Mouse (Mus musculus) small intestine, adult 2 months (tissue): ENCODE results near the gene Stk32c. TPM values are rescaled to one million over a fixed set of nuclear protein-coding genes. Genes with fewer than 3 reads are reported as not detected.

Experiments used
- H3K27ac ChIP-seq: fragments of 200-500 bp; 2 replicates; pipeline ENCODE4 v1.5.1; 2012; ENCODE audit warnings: low read depth, low read length, control low read depth, inconsistent platforms; ENCODE audit not compliant: insufficient read depth
- H3K27me3 ChIP-seq: fragments of 200-500 bp; 2 replicates; pipeline ENCODE4 v1.6.1; 2012; ENCODE audit warnings: mild to moderate bottlenecking, moderate library complexity, low read length, inconsistent platforms; ENCODE audit not compliant: control insufficient read depth, insufficient read depth
- H3K36me3 ChIP-seq: fragments of 200-500 bp; 2 replicates; pipeline ENCODE4 v1.6.1; 2012; ENCODE audit warnings: mild to moderate bottlenecking, low read length, control low read depth, inconsistent platforms; ENCODE audit not compliant: control insufficient read depth, insufficient read depth
- H3K4me1 ChIP-seq: fragments of 200-500 bp; 2 replicates; pipeline ENCODE4 v1.6.1; 2012; ENCODE audit warnings: low read length, inconsistent platforms, mixed read lengths; ENCODE audit not compliant: control insufficient read depth, insufficient read depth, insufficient read length
- H3K4me3 ChIP-seq: fragments of 200-500 bp; 2 replicates; pipeline ENCODE4 v1.5.1; 2012; ENCODE audit warnings: low read depth, mild to moderate bottlenecking, control low read depth, inconsistent platforms, low read length, moderate library complexity
- CTCF ChIP-seq: fragments of 200-500 bp; IDR thresholded peaks from 2 replicates; pipeline ENCODE4 v1.5.1; 2012; ENCODE audit warnings: low read depth, mild to moderate bottlenecking, control low read depth, inconsistent platforms, low read length, moderate library complexity, mixed read lengths; ENCODE audit not compliant: insufficient replicate concordance, insufficient read length; ENCODE audit errors: extremely low read depth
- POLR2A ChIP-seq: fragments of 200-500 bp; IDR thresholded peaks from 2 replicates; pipeline ENCODE4 v1.6.1; 2012; ENCODE audit warnings: low read depth, mild to moderate bottlenecking, control low read depth, inconsistent platforms, low read length, moderate library complexity
- WGBS: fragments of 180-500 bp; shearing (Covaris S2); methylation state at CpG from one replicate; pipeline ENCODE4 v1.1.7; 2018; 5-methylcytosine and 5-hydroxymethylcytosine counted together
- polyA plus RNA-seq: library from polyadenylated mRNA; depleted of rRNA; stranded (reverse); fragments of >200 nt; gene quantifications from 2 replicates; pipeline ENCODE4 v1.2.3, GENCODE M21; 2012

Stk32c gene
- polyA plus RNA-seq, 1 experiment: 7.7 TPM

DNA sequence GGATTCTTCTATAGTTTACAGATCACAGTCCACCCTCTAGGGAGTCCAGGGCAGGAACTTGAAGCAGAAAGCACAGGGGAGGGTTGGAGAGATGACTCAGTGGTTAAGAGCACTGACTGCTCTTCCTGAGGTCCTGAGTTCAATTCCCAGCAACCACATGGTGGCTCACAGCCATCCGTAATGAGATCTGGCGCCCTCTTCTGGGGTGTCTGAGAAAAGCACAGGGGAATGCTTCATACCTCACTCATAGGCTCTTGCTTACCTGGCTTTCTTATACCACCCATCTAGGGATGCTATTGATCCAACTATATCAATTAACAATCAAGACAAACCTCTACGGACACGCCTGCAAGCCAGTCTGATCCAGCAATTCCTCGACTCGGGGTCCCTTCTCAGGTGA is 21.5 kb downstream of the Stk32c start:
- Histone ChIP-seq H3K4me1 (peaks cover 6% of the 10 kb centered on the region; the same call in 1 of the 2 replicates), H3K27ac (no peak overlapping the region), H3K4me3 (no peak overlapping the region), H3K27me3 (peaks cover 24% of the 10 kb centered on the region), H3K36me3 (no peaks in the 10 kb centered on the region)
- WGBS: 66% methylated on average over 6 of the region's 6 CpGs
- no peak for TF ChIP-seq POLR2A
- TF ChIP-seq CTCF: peak; percentile 26; the same call in 1 of the 2 replicates

DNA sequence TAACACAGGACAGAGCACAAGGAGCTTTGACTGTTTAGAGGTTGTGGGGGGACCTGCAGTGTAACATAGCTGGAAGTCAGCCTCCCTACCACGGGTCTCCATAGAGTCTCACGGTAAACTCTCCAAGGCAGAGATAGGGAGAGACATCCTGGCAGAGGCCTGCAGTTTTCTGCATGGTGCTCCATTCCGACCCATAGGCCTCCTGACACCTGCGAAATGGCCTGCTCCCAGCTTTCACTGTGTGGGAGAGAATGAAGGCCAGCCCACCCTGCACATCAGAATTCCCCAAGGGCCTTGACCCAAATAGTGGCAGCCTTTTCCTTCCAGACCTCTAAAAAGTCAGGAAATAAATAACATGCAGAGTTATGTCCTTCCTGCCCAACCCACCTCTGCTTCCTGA is 22.5 kb downstream of the Stk32c start:
- TF ChIP-seq CTCF: no peak
- no peak for TF ChIP-seq POLR2A
- Histone ChIP-seq H3K36me3 (no peaks in the 10 kb centered on the region), H3K4me1 (peaks cover 6% of the 10 kb centered on the region; the same call in 1 of the 2 replicates), H3K27me3 (peaks cover 32% of the 10 kb centered on the region), H3K4me3 (no peak overlapping the region), H3K27ac (no peak overlapping the region)
- 87% methylated on average over 4 of the region's 4 CpGs for WGBS

DNA sequence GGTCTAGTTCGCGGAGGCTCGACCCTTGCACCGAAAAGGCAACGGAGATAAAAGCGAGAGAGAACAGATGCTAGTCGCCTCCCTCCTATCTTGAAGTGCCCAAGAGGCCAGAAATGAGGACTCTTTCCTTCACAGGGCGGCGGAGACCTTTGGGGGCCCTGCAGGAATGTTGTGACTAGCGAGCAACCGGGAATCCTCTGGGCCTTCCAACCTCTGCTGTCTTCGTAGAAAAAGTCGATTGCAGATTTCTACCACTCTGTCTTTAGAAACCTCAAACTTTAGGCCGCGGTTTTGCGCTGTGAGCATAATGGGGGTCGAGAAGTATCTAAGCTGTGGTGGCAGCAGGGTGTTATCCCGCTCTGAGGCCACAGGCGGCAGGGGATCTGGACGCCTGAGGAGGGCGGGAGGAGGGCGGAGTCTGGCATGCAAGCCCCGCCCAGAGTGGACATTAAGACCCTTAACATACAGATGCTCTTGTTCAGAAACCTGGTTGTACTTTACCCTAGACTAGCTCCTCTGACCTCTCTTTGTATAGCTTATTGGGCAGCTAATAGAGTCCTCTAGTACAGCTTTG is 24.4 kb downstream of the Stk32c start:
- Histone ChIP-seq H3K27me3 (peaks cover 32% of the 10 kb centered on the region), H3K36me3 (no peaks in the 10 kb centered on the region), H3K4me3 (peak overlapping the region; percentile 66), H3K4me1 (peaks cover 6% of the 10 kb centered on the region; the same call in 1 of the 2 replicates), H3K27ac (no peak overlapping the region)
- TF ChIP-seq POLR2A: no peak
- no peak for TF ChIP-seq CTCF
- 6% methylated on average over 23 of the region's 23 CpGs for WGBS

DNA sequence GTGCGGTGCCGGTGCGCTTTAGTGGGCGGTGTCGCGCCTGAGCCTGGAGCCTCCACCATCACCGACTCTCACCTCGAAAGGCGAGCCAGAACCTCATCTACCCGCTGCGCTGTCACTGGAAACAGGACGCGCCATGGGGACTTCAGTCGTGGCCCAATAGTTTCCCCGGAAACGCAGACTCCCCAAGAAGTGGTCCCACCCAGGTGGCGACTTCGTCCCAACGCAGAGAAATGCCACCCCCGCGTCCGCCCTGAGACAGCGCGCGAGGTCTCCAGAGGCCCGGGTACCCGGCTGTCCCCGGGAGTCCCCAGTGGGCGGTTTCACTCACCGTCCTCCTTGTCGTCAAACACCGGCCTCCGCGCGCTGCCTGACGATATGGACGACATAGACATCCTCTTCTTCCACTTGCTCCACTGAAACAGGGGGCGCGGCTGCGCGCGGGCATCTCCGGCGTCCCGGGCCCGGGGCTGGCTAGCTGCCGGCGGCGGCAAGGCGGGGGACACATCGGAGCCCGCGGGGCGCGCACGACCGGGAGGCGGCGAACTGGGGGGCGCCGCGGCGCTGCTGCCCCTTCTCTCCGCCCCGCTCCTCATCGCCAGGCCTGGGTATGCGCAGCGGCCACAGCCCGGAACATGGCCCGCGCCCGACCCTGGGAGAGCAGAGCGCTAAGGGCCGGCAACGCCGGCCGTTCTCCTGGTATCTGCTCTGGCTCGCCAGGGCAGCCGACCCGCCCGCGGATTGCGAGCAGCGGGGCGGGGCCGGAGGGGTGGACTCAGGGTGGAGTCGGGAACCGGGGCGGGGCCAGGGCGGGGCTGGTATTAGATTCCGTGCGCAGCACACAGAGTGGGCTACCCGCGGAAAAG is 25.1 kb downstream of the Stk32c start:
- H3K4me1 ChIP-seq: peaks cover 6% of the 10 kb centered on the region; the same call in 1 of the 2 replicates
- H3K4me3 ChIP-seq: peak overlapping the region; percentile 66
- no peak overlapping the region for H3K27ac ChIP-seq
- no peaks in the 10 kb centered on the region for H3K36me3 ChIP-seq
- WGBS: 1% methylated on average over 94 of the region's 94 CpGs
- TF ChIP-seq CTCF: no peak
- TF ChIP-seq POLR2A: no peak
- peaks cover 32% of the 10 kb centered on the region for H3K27me3 ChIP-seq

DNA sequence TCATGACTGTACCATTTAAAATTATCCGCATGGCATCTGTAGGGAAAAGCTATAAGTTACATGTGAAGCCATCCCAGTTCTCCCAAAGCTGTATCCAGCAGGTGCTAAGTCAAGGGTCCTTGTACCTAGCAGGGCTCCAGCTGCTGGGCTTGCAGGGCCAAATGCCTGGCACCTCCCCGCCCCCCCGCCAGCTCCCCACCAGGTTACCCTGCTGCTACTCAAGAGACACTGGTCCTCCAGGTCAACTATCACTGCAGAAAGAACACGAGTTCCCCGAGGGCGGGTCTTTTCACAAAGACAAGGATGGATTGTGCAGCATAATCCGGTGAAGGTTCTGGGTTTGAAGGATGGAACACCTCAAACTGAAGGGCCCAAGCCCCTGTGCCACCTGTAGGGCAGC is 25.8 kb downstream of the Stk32c start:
- Histone ChIP-seq H3K36me3 (no peaks in the 10 kb centered on the region), H3K4me1 (peaks cover 6% of the 10 kb centered on the region; the same call in 1 of the 2 replicates), H3K4me3 (peak overlapping the region; percentile 66), H3K27ac (no peak overlapping the region), H3K27me3 (peaks cover 32% of the 10 kb centered on the region)
- 38% methylated on average over 7 of the region's 7 CpGs for WGBS
- TF ChIP-seq POLR2A: no peak
- no peak for TF ChIP-seq CTCF

DNA sequence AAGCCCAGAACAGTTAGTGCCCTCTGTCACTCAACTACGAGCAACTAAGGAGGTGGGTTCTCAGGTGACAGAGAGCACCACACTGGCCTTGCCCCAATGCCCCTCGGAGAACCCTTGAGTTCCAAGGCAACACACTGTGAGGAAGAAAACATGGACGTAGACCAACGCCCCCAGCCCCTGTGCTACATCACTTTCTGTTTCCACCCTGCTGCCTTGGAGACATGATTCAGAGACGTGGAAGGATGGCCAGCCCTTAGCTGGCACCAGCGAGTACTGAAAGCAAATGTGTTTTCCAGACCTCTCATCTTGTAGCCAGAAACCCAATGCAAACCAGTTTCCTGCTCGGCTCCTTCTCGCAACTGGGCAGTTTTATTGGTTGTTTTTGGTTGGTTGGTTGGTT is 26.7 kb downstream of the Stk32c start:
- peaks cover 32% of the 10 kb centered on the region for H3K27me3 ChIP-seq
- 66% methylated on average over 8 of the region's 8 CpGs for WGBS

DNA sequence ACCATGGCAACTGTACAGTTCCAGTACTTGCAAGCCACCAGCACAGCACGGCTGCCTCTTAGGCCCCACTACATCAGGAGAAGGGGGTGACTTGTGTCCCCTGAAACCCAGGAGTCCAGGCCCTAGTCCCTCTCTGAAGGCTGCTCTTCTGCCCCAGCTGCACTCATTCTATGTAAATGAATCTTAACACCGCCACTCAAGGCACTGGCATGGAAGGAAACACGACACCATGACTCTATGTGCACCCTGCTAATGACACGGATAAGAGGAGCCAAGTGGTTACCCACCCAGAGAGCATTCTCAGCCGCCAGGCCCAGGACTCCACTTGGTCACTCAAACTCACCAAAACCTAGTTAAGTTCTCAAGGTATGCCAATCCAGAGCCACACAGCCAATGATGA is 27.1 kb downstream of the Stk32c start:
- Histone ChIP-seq H3K36me3 (no peaks in the 10 kb centered on the region), H3K27me3 (peaks cover 32% of the 10 kb centered on the region), H3K4me3 (no peak overlapping the region), H3K27ac (no peak overlapping the region), H3K4me1 (peaks cover 6% of the 10 kb centered on the region; the same call in 1 of the 2 replicates)
- 54% methylated on average over 5 of the region's 5 CpGs for WGBS
- TF ChIP-seq CTCF: no peak
- TF ChIP-seq POLR2A: no peak

More for the DNA sequence above, 26.7 kb downstream of the Stk32c start:
- TF ChIP-seq POLR2A: no peak
- TF ChIP-seq CTCF: no peak
- H3K36me3 ChIP-seq: no peaks in the 10 kb centered on the region
- H3K27ac ChIP-seq: no peak overlapping the region
- H3K4me3 ChIP-seq: no peak overlapping the region
- peaks cover 6% of the 10 kb centered on the region; the same call in 1 of the 2 replicates for H3K4me1 ChIP-seq
